Mouse (Mus musculus) cerebellum, adult 2 months (tissue): ENCODE measurements around the gene Cd83.

Source experiments
- CTCF ChIP-seq: fragments of 200-500 bp; IDR thresholded peaks from 2 replicates; pipeline ENCODE4 v1.5.1; 2011; ENCODE audit warnings: low read depth, mild to moderate bottlenecking, control low read depth, low read length, moderate library complexity, borderline replicate concordance; ENCODE audit not compliant: insufficient read depth
- POLR2A ChIP-seq: fragments of 200-500 bp; IDR thresholded peaks from 2 replicates; pipeline ENCODE4 v1.6.1; 2011; ENCODE audit warnings: low read length, control low read depth, borderline replicate concordance; ENCODE audit not compliant: insufficient read depth

DNA sequence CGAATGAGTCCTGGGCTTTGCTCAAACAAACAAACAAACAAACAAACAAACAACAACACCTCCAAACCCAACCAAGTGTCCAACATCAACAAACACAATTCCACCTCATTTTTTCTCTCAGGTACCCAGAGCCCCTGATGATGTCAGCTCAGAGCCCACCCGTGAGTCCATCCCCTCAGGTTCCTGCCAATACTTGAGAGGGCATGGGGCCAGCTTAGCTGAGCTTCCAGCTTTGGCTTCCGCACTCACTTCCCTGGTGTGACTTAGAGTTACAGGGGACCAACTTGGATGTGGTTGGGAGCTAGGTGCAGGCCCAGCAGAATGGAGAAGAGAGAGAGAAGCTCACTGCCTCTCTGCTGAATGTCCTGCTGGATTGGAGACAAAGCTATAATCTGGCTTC lies 27.3 kb downstream of the Cd83 start:
- TF ChIP-seq POLR2A (no peak), CTCF (no peak)
